Mouse (Mus musculus) kidney, embryonic 14.5 days (tissue): ENCODE measurements around the gene Gbf1. TPM values are rescaled to one million over a fixed set of nuclear protein-coding genes. Genes with fewer than 3 reads are reported as not detected.

Source experiments
- ATAC-seq: fragments of 200-750 bp; cut with Nextera tagmentation; 2 replicates; pipeline ENCODE4 v1.8.0; 2017; ENCODE audit warnings: moderate number of reproducible peaks, mild to moderate bottlenecking, moderate TSS enrichment, moderate library complexity; ENCODE audit not compliant: low FRiP score, low TSS enrichment
- H3K27ac ChIP-seq: fragments of 300-500 bp; sonication (generic); 2 replicates; pipeline ENCODE4 v1.5.1; 2014; ENCODE audit warnings: low read depth, mild to moderate bottlenecking, low read length, moderate library complexity, mixed read lengths
- H3K27me3 ChIP-seq: fragments of 300-500 bp; sonication (generic); 2 replicates; pipeline ENCODE4 v1.6.1; 2014; ENCODE audit warnings: mild to moderate bottlenecking, low read length; ENCODE audit not compliant: control insufficient read depth, insufficient read depth
- H3K36me3 ChIP-seq: fragments of 300-500 bp; sonication (generic); 2 replicates; pipeline ENCODE4 v1.6.1; 2014; ENCODE audit warnings: low read length, mixed read lengths; ENCODE audit not compliant: control insufficient read depth, insufficient read depth
- H3K4me1 ChIP-seq: fragments of 300-500 bp; sonication (generic); 2 replicates; pipeline ENCODE4 v1.6.1; 2014; ENCODE audit warnings: low read length, mixed read lengths; ENCODE audit not compliant: control insufficient read depth, insufficient read depth
- H3K4me2 ChIP-seq: fragments of 300-500 bp; sonication (generic); replicated peaks from 2 replicates; pipeline ENCODE4 v1.6.1; 2014; ENCODE audit warnings: low read depth, mild to moderate bottlenecking, low read length
- H3K4me3 ChIP-seq: fragments of 300-500 bp; sonication (generic); 2 replicates; pipeline ENCODE4 v1.5.1; 2014; ENCODE audit warnings: mild to moderate bottlenecking, low read length
- H3K9ac ChIP-seq: fragments of 300-500 bp; sonication (generic); 2 replicates; pipeline ENCODE4 v1.6.1; 2014; ENCODE audit warnings: low read depth, mild to moderate bottlenecking, low read length, moderate library complexity
- H3K9me3 ChIP-seq: fragments of 300-500 bp; sonication (generic); 2 replicates; pipeline ENCODE4 v1.6.1; 2016; ENCODE audit warnings: low read length; ENCODE audit not compliant: control insufficient read depth
- WGBS: fragments of 180-500 bp; shearing (Covaris S2); extraction: QIAGEN DNeasy Blood & Tissue Kit; methylation state at CpG from one replicate; pipeline ENCODE4 v1.1.7; 2014; 5-methylcytosine and 5-hydroxymethylcytosine counted together
- polyA plus RNA-seq: library from polyadenylated mRNA; unstranded; fragments of >200 nt; fragmentation: Nextera tagmentation; extraction: Ambion mirVana; gene quantifications from 2 replicates; pipeline ENCODE4 v1.2.1, GENCODE M21; 2014

Gbf1 gene
- polyA plus RNA-seq, 1 experiment from 2014 or later = 50.3 TPM

GRCm38 (mm10) chr19:46304908-46305333, 152.6 kb downstream of the Gbf1 start:
- H3K27ac ChIP-seq = peak overlapping the region; percentile 82
- peaks cover 4% of the 10 kb centered on the region; the same call in 1 of the 2 replicates for H3K36me3 ChIP-seq
- H3K27me3 ChIP-seq = peaks cover 10% of the 10 kb centered on the region; the same call in 1 of the 2 replicates
- ATAC-seq = peak; percentile 37
- H3K9me3 ChIP-seq = no peaks in the 10 kb centered on the region
- WGBS = under 1% methylated on average over 34 of the region's 34 CpGs
- peak overlapping the region; percentile 73 for H3K4me3 ChIP-seq
- H3K4me2 ChIP-seq = peak overlapping the region; percentile 98
- H3K9ac ChIP-seq = peak overlapping the region; percentile 63
- peaks cover 14% of the 10 kb centered on the region for H3K4me1 ChIP-seq

DNA sequence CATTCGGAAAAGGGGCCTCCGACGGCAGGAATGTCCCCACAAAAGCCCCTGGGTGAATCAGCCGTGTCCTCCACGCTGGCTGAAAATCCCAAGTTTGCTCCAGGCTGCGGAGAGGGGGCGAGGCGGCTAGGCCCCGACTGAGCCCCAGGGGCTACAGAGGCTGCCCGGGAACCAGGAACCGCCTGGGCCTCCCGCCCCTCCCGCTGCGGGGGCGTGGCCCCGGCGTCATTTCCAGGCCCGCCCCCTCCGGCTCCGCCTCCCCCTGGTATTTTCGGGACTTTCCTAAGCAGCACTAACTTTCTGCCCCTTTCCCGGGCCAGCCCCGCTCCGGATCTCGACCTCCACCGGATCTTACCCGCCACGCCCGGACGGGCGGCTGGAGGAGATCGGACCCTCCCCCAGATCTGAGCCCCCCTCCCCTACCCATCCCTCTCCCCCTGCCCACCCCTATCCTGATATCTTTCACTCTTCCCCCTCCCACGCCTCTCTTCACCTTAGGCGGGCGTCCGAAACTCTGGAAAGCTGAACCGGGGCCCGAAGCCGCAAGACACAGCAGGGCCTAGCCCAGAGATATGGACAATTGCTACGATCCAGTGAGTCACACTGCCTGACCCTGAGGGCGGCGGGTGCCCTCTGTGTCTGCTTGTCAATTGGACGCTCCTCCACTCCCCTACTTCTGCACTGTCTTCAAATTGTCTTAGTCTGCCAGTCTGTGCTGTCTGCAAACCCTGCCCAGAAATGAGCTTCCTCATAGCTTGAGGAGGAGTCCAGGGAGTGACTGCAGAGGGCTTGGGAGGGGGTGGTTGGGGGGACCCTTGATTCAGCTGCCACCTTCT, 153.3 kb downstream of the Gbf1 start:
- peak; percentile 64 for ATAC-seq
- Histone ChIP-seq H3K27ac (peak overlapping the region; percentile 82), H3K36me3 (peaks cover 5% of the 10 kb centered on the region), H3K9me3 (no peaks in the 10 kb centered on the region), H3K4me3 (peak overlapping the region; percentile 73), H3K4me2 (peak overlapping the region; percentile 98), H3K27me3 (peaks cover 10% of the 10 kb centered on the region; the same call in 1 of the 2 replicates), H3K4me1 (peaks cover 14% of the 10 kb centered on the region), H3K9ac (peak overlapping the region; percentile 63)
- WGBS = under 1% methylated on average over 42 of the region's 43 CpGs

DNA sequence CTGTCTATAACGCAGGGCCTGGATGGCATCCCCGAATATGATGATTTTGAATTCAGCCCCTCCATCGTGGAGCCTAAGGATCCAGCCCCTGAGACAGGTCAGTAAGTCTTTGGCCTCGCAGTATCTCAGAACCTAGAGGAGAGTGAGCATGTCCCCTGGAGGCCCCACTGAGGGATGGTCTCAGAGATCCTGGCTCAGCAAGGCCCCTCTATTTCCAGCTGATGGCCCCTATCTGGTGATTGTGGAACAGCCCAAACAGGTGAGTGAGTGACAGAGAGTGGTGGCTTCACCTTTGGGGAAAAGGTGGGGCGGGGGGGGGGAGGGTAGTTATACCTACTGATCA, 153.9 kb downstream of the Gbf1 start:
- ATAC-seq = no peak
- WGBS = 55% methylated on average over 5 of the region's 5 CpGs
- H3K4me3 ChIP-seq = peak overlapping the region; percentile 73
- H3K4me2 ChIP-seq = peak overlapping the region; percentile 98
- peak overlapping the region; percentile 63; the same call in 1 of the 2 replicates for H3K9ac ChIP-seq
- no peak overlapping the region for H3K27ac ChIP-seq
- H3K9me3 ChIP-seq = no peaks in the 10 kb centered on the region
- H3K27me3 ChIP-seq = peaks cover 10% of the 10 kb centered on the region; the same call in 1 of the 2 replicates
- H3K4me1 ChIP-seq = peaks cover 14% of the 10 kb centered on the region
- H3K36me3 ChIP-seq = peaks cover 10% of the 10 kb centered on the region

GRCm38 (mm10) chr19:46306751-46307289, 154.5 kb downstream of the Gbf1 start:
- no peak for ATAC-seq
- Histone ChIP-seq H3K4me1 (peaks cover 14% of the 10 kb centered on the region), H3K4me2 (no peak overlapping the region), H3K9me3 (no peaks in the 10 kb centered on the region), H3K36me3 (peaks cover 10% of the 10 kb centered on the region), H3K27me3 (peaks cover 10% of the 10 kb centered on the region; the same call in 1 of the 2 replicates), H3K27ac (no peak overlapping the region), H3K9ac (no peak overlapping the region), H3K4me3 (no peak overlapping the region)
- 90% methylated on average over 9 of the region's 9 CpGs for WGBS

DNA sequence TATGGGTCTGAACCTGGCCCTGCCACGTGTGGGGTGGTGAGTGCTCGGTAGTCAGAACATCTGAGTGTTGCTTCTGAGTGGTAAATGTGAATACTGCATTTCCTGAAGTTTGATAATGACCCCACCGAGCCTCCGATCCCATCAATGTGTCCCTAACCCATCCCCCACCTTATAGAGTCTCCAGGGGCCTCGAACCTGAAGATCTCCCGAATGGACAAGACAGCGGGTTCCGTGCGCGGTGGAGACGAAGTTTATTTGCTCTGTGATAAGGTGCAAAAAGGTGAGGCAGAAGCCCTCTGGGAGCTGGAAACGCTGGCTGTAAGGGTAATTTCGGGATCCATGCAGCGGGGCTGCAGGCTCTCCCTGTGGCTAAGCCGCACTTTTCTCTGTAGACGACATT, 155.5 kb downstream of the Gbf1 start:
- Histone ChIP-seq H3K9me3 (no peaks in the 10 kb centered on the region), H3K4me1 (peaks cover 14% of the 10 kb centered on the region), H3K27ac (no peak overlapping the region), H3K36me3 (peaks cover 10% of the 10 kb centered on the region), H3K4me3 (no peak overlapping the region), H3K9ac (no peak overlapping the region), H3K4me2 (no peak overlapping the region), H3K27me3 (peaks cover 10% of the 10 kb centered on the region; the same call in 1 of the 2 replicates)
- no peak for ATAC-seq
- WGBS = 83% methylated on average over 16 of the region's 16 CpGs

GRCm38 (mm10) chr19:46308303-46308702, 156.0 kb downstream of the Gbf1 start:
- Histone ChIP-seq H3K27me3 (peaks cover 10% of the 10 kb centered on the region; the same call in 1 of the 2 replicates), H3K9ac (peak overlapping the region; percentile 58; the same call in 1 of the 2 replicates), H3K9me3 (no peaks in the 10 kb centered on the region), H3K4me2 (peak overlapping the region; percentile 90; the same call in 1 of the 2 replicates), H3K4me1 (peaks cover 14% of the 10 kb centered on the region), H3K36me3 (peaks cover 10% of the 10 kb centered on the region), H3K27ac (no peak overlapping the region), H3K4me3 (no peak overlapping the region)
- WGBS = 55% methylated on average over 16 of the region's 16 CpGs
- no peak for ATAC-seq

DNA sequence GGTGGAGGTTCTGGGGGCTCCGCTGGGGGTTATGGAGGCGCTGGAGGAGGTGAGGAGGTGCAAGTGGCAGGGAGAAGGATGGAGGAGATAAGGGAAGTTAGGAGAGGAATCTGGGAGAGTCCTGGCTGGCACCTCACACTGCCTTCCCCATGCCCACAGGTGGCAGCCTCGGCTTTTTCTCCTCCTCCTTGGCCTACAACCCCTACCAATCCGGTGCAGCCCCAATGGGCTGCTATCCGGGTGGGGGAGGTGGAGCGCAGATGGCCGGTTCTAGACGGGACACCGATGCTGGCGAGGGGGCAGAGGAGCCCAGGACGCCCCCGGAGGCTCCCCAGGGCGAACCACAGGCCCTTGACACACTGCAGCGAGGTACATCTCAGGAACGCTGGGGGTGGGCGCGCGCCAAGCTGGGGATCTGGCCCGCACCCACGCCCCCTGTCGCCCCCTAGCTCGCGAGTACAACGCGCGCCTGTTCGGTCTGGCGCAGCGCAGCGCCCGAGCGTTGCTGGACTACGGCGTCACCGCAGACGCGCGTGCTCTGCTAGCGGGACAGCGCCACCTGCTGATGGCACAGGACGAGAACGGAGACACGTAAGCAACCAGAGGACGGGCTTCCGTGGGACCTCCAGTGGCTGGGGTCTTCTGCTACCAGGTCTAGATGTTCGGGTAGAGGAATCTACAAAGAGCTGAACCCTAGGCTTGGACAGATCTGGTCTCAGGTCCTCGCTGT, 156.6 kb downstream of the Gbf1 start:
- peak overlapping the region; percentile 90 for H3K4me2 ChIP-seq
- 1% methylated on average over 45 of the region's 47 CpGs for WGBS
- H3K4me1 ChIP-seq = peaks cover 14% of the 10 kb centered on the region
- H3K9ac ChIP-seq = peak overlapping the region; percentile 58
- no peaks in the 10 kb centered on the region for H3K9me3 ChIP-seq
- peak overlapping the region; percentile 41 for H3K4me3 ChIP-seq
- H3K36me3 ChIP-seq = peaks cover 10% of the 10 kb centered on the region
- peak; percentile 12; the same call in 1 of the 2 replicates for ATAC-seq
- H3K27me3 ChIP-seq = peaks cover 16% of the 10 kb centered on the region
- H3K27ac ChIP-seq = no peak overlapping the region

GRCm38 (mm10) chr19:46309651-46310305, 157.5 kb downstream of the Gbf1 start:
- Histone ChIP-seq H3K4me2 (no peak overlapping the region), H3K27me3 (peaks cover 25% of the 10 kb centered on the region), H3K36me3 (peaks cover 10% of the 10 kb centered on the region), H3K4me1 (peaks cover 14% of the 10 kb centered on the region), H3K9ac (no peak overlapping the region), H3K4me3 (no peak overlapping the region), H3K9me3 (no peaks in the 10 kb centered on the region), H3K27ac (no peak overlapping the region)
- 83% methylated on average over 21 of the region's 21 CpGs for WGBS
- no peak for ATAC-seq
